Mouse (Mus musculus) liver, embryonic 15.5 days (tissue): Measurements from ENCODE around the gene Hoxc11. TPM values are rescaled to one million over a fixed set of nuclear protein-coding genes. Genes with fewer than 3 reads are reported as not detected.

ENCODE experiments used
- ATAC-seq: fragments of 200-750 bp; cut with Nextera tagmentation; 2 replicates; pipeline ENCODE4 v1.8.0; 2017; ENCODE audit warnings: moderate number of reproducible peaks, mild to moderate bottlenecking, moderate library complexity; ENCODE audit not compliant: insufficient read depth
- H3K27ac ChIP-seq: fragments of 300-500 bp; sonication (generic); replicated peaks from 2 replicates; pipeline ENCODE4 v1.5.1; 2015; ENCODE audit warnings: mild to moderate bottlenecking, inconsistent platforms
- H3K27me3 ChIP-seq: fragments of 300-500 bp; sonication (generic); 2 replicates; pipeline ENCODE4 v1.6.1; 2015; ENCODE audit warnings: mild to moderate bottlenecking, inconsistent platforms
- H3K36me3 ChIP-seq: fragments of 300-500 bp; sonication (generic); replicated peaks from 2 replicates; pipeline ENCODE4 v1.6.1; 2015; ENCODE audit warnings: moderate library complexity, mild to moderate bottlenecking, inconsistent platforms
- H3K4me1 ChIP-seq: fragments of 300-500 bp; sonication (generic); replicated peaks from 2 replicates; pipeline ENCODE4 v1.6.1; 2015; ENCODE audit warnings: inconsistent platforms
- H3K4me2 ChIP-seq: fragments of 300-500 bp; sonication (generic); 2 replicates; pipeline ENCODE4 v1.6.1; 2015; ENCODE audit warnings: moderate library complexity, mild to moderate bottlenecking, inconsistent platforms
- H3K4me3 ChIP-seq: fragments of 300-500 bp; sonication (generic); replicated peaks from 2 replicates; pipeline ENCODE4 v1.5.1; 2015; ENCODE audit warnings: mild to moderate bottlenecking, inconsistent platforms
- H3K9ac ChIP-seq: fragments of 300-500 bp; sonication (generic); 2 replicates; pipeline ENCODE4 v1.6.1; 2015; ENCODE audit warnings: moderate library complexity, mild to moderate bottlenecking, inconsistent platforms
- H3K9me3 ChIP-seq: fragments of 300-500 bp; sonication (generic); replicated peaks from 2 replicates; pipeline ENCODE4 v1.6.1; 2016; ENCODE audit warnings: inconsistent platforms
- WGBS: fragments of 180-500 bp; shearing (Covaris S2); methylation state at CpG from one replicate; pipeline ENCODE4 v1.1.7; 2015; ENCODE audit warnings: mixed read lengths; ENCODE audit not compliant: insufficient replicate concordance; 5-methylcytosine and 5-hydroxymethylcytosine counted together
- polyA plus RNA-seq: library from polyadenylated mRNA; unstranded; fragments of >200 nt; fragmentation: Nextera tagmentation; extraction: Ambion mirVana; gene quantifications from 2 replicates; pipeline ENCODE4 v1.2.1, GENCODE M21; 2015

Gene Hoxc11
- polyA plus RNA-seq, 1 experiment from 2014 or later = not detected

GRCm38 (mm10) chr15:102977423-102977974 is 23.3 kb downstream of the Hoxc11 start:
- H3K9me3 ChIP-seq = no peaks in the 10 kb centered on the region
- H3K27ac ChIP-seq = no peak overlapping the region
- H3K27me3 ChIP-seq = peaks cover 100% of the 10 kb centered on the region
- H3K9ac ChIP-seq = no peak overlapping the region
- peak overlapping the region; percentile 8; the same call in 1 of the 2 replicates for H3K4me3 ChIP-seq
- H3K4me1 ChIP-seq = peaks cover 6% of the 10 kb centered on the region; the same call in 1 of the 2 replicates
- H3K36me3 ChIP-seq = no peaks in the 10 kb centered on the region
- H3K4me2 ChIP-seq = peak overlapping the region; percentile 30
- no peak for ATAC-seq
- WGBS = 4% methylated on average over 16 of the region's 16 CpGs

DNA sequence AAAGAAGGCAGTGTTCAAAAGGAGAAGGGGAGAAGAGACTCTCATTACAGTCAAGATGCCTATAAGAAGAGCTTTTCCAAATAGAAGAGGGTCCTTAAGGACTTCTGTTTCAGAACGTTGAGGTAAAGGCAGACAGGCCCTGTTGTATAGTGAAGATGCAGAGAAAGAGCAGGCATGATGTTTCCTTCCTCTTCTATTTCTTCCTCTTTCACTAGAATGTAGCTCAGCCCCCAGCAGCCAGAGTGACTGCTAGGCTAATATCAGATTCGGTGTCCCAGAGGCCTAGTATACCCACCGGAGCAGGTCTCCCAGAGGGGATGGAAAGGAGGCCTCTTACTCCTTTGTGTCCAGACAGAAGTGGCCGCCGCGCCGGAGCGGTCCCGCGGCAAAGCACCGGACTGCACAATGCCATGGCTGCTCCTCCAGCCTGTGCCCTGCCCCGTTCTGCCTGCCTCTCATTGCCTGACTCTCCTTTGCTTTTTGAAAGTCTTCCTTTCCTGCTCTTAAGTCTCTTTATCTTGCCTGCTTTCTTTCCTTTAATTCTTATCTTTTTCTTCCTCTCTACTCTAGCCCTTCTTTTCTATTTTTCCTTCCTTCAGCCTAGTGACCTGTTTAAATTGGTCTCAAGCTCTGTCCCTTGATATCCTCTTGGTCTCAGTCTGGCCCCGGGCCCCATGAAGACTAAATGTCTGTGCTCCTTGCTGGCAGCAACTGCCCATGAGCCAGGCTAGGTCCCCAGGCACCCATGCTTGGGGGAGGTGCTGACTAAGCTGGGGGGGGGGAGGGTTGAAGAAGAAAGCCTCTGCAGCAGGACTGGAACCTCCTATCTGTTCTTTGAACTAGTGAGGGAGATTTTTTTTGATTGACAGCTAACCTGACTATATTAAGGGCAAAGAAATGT is 24.6 kb downstream of the Hoxc11 start:
- Histone ChIP-seq H3K9me3 (no peaks in the 10 kb centered on the region), H3K4me3 (no peak overlapping the region), H3K36me3 (no peaks in the 10 kb centered on the region), H3K4me2 (no peak overlapping the region), H3K27me3 (peaks cover 100% of the 10 kb centered on the region), H3K27ac (no peak overlapping the region), H3K9ac (no peak overlapping the region), H3K4me1 (peaks cover 6% of the 10 kb centered on the region; the same call in 1 of the 2 replicates)
- 2% methylated on average over 13 of the region's 13 CpGs for WGBS
- no peak for ATAC-seq

- peaks cover 100% of the 10 kb centered on the region for H3K27me3 ChIP-seq
- peaks cover 6% of the 10 kb centered on the region; the same call in 1 of the 2 replicates for H3K4me1 ChIP-seq
- 3% methylated on average over 1 of the region's 1 CpGs for WGBS
- H3K9me3 ChIP-seq = no peaks in the 10 kb centered on the region
- no peak for ATAC-seq
- H3K4me3 ChIP-seq = no peak overlapping the region
- H3K36me3 ChIP-seq = no peaks in the 10 kb centered on the region
- no peak overlapping the region for H3K27ac ChIP-seq
- H3K9ac ChIP-seq = no peak overlapping the region
- no peak overlapping the region for H3K4me2 ChIP-seq
Observed at GRCm38 (mm10) chr15:102979936-102980335, 25.7 kb downstream of the Hoxc11 start.

DNA sequence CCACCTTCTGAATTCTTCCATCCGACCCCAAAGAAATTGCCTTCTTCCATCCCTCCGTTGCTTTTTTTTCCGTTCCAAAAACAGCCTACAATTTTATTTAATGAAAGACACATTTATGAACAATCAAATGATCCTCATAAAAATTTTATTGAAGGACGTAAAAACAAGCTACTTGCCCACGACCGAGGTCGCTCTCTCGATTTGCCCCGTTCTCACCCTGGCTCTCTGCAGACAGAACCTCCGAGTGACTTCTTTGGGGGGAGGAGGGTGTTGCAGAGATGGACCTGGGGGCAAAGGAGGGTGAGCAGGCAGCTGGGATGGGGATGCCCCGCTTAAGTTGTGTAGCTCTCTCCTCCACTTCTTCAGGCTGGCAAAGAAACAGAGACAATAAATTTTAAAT is 26.1 kb downstream of the Hoxc11 start:
- Histone ChIP-seq H3K9me3 (no peaks in the 10 kb centered on the region), H3K9ac (no peak overlapping the region), H3K4me2 (no peak overlapping the region), H3K4me1 (peaks cover 6% of the 10 kb centered on the region; the same call in 1 of the 2 replicates), H3K36me3 (no peaks in the 10 kb centered on the region), H3K4me3 (no peak overlapping the region), H3K27ac (no peak overlapping the region), H3K27me3 (peaks cover 100% of the 10 kb centered on the region)
- no peak for ATAC-seq
- 5% methylated on average over 11 of the region's 11 CpGs for WGBS

- 1% methylated on average over 14 of the region's 14 CpGs for WGBS
- H3K9ac ChIP-seq = no peak overlapping the region
- peaks cover 6% of the 10 kb centered on the region; the same call in 1 of the 2 replicates for H3K4me1 ChIP-seq
- H3K4me2 ChIP-seq = no peak overlapping the region
- H3K9me3 ChIP-seq = no peaks in the 10 kb centered on the region
- H3K27ac ChIP-seq = no peak overlapping the region
- no peak overlapping the region for H3K4me3 ChIP-seq
- H3K27me3 ChIP-seq = peaks cover 100% of the 10 kb centered on the region
- no peaks in the 10 kb centered on the region for H3K36me3 ChIP-seq
- ATAC-seq = no peak
Observed at GRCm38 (mm10) chr15:102980912-102981311, 26.7 kb downstream of the Hoxc11 start.

DNA sequence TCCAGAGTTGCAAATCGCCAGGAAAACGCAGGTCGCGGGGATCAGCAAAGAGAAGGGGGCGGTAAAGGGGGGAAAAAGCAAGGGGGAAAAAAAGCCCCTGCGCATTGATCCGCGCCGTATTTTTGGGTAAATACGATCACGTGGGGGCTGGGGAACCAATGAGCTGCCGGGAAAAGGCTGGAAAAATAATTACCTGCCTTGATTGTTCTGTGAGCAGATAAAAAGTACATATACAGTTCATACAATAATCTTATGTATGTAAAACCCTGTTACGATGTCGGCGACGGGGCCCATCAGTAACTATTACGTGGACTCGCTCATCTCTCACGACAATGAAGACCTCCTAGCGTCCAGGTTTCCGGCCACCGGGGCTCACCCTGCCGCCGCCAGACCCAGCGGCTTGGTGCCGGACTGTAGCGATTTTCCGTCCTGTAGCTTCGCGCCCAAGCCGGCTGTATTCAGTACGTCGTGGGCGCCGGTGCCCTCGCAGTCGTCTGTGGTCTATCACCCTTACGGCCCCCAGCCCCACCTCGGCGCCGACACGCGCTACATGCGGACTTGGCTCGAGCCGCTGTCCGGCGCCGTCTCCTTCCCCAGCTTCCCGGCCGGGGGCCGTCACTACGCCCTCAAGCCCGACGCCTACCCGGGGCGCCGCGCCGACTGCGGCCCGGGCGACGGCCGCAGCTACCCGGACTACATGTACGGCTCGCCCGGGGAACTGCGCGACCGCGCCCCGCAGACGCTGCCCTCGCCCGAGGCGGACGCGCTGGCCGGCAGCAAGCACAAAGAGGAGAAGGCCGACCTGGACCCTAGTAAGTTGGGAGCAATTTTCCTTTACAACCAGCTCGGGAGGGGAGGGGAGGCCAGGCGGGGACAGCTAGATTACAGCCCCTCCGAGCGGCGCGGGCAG is 27.4 kb downstream of the Hoxc11 start:
- no peaks in the 10 kb centered on the region for H3K9me3 ChIP-seq
- H3K9ac ChIP-seq = no peak overlapping the region
- H3K36me3 ChIP-seq = no peaks in the 10 kb centered on the region
- H3K4me2 ChIP-seq = peak overlapping the region; percentile 38
- peaks cover 100% of the 10 kb centered on the region for H3K27me3 ChIP-seq
- ATAC-seq = no peak
- H3K4me1 ChIP-seq = peaks cover 6% of the 10 kb centered on the region; the same call in 1 of the 2 replicates
- H3K27ac ChIP-seq = no peak overlapping the region
- WGBS = under 1% methylated on average over 88 of the region's 88 CpGs
- peak overlapping the region; percentile 10; the same call in 1 of the 2 replicates for H3K4me3 ChIP-seq

DNA sequence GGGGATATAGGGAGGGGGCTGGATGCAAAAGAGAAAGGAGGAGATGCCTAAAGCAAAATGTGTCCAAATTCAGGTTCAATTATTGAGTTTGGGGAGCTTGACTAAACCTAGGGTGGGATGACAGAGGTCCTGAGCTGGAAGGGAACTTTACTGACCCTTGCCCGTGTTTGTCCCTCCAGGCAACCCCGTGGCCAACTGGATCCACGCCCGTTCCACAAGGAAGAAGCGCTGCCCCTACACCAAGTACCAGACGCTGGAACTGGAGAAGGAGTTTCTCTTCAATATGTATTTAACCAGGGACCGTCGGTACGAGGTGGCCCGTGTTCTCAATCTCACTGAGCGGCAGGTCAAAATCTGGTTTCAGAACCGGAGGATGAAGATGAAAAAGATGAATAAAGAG is 29.5 kb downstream of the Hoxc11 start:
- peaks cover 100% of the 10 kb centered on the region for H3K27me3 ChIP-seq
- ATAC-seq = no peak

GRCm38 (mm10) chr15:102984521-102984920 is 30.3 kb downstream of the Hoxc11 start:
- ATAC-seq = no peak
- WGBS = 8% methylated on average over 10 of the region's 10 CpGs
- no peaks in the 10 kb centered on the region for H3K36me3 ChIP-seq
- no peak overlapping the region for H3K27ac ChIP-seq
- H3K9me3 ChIP-seq = no peaks in the 10 kb centered on the region
- peaks cover 3% of the 10 kb centered on the region; the same call in 1 of the 2 replicates for H3K4me1 ChIP-seq
- no peak overlapping the region for H3K9ac ChIP-seq
- H3K4me3 ChIP-seq = no peak overlapping the region
- no peak overlapping the region for H3K4me2 ChIP-seq
- H3K27me3 ChIP-seq = peaks cover 100% of the 10 kb centered on the region

More for the DNA sequence above, 29.5 kb downstream of the Hoxc11 start:
- Histone ChIP-seq H3K4me1 (peaks cover 3% of the 10 kb centered on the region; the same call in 1 of the 2 replicates), H3K4me2 (no peak overlapping the region), H3K9me3 (no peaks in the 10 kb centered on the region), H3K4me3 (no peak overlapping the region), H3K36me3 (no peaks in the 10 kb centered on the region), H3K27ac (no peak overlapping the region), H3K9ac (no peak overlapping the region)
- 5% methylated on average over 12 of the region's 12 CpGs for WGBS

- Histone ChIP-seq H3K4me3 (no peak overlapping the region), H3K36me3 (no peaks in the 10 kb centered on the region), H3K4me1 (peaks cover 3% of the 10 kb centered on the region; the same call in 1 of the 2 replicates), H3K27ac (no peak overlapping the region), H3K9me3 (no peaks in the 10 kb centered on the region), H3K4me2 (no peak overlapping the region), H3K27me3 (peaks cover 100% of the 10 kb centered on the region), H3K9ac (no peak overlapping the region)
- no peak for ATAC-seq
- WGBS = 15% methylated on average over 3 of the region's 3 CpGs
Observed at GRCm38 (mm10) chr15:102984925-102985324, 30.7 kb downstream of the Hoxc11 start.

- Histone ChIP-seq H3K4me1 (no peaks in the 10 kb centered on the region), H3K9ac (no peak overlapping the region), H3K9me3 (no peaks in the 10 kb centered on the region), H3K27me3 (peaks cover 100% of the 10 kb centered on the region), H3K4me3 (no peak overlapping the region), H3K36me3 (no peaks in the 10 kb centered on the region), H3K4me2 (no peak overlapping the region), H3K27ac (no peak overlapping the region)
- ATAC-seq = no peak
- WGBS = 3% methylated on average over 21 of the region's 21 CpGs
Observed at GRCm38 (mm10) chr15:102987124-102987833, 33.1 kb downstream of the Hoxc11 start.
